Mouse (Mus musculus): ENCODE data around the gene Zfp335.

Zfp335 gene

GRCm38 (mm10) chr2:164924100-164924857 is 12.7 kb upstream of the Zfp335 start:
- peak; percentile 67 for DNase-seq (ENCODE audit: low spot score)

GRCm38 (mm10) chr2:164923291-164923690 is 11.7 kb upstream of the Zfp335 start:
- DNase-seq (ENCODE audit: low spot score) = no peak

GRCm38 (mm10) chr2:164921984-164922383 is 10.4 kb upstream of the Zfp335 start:
- DNase-seq (ENCODE audit: low spot score) = no peak

- DNase-seq (ENCODE audit: low spot score) = no peak
Observed at GRCm38 (mm10) chr2:164918325-164918724, 6.8 kb upstream of the Zfp335 start.

GRCm38 (mm10) chr2:164917371-164917770 is 5.8 kb upstream of the Zfp335 start:
- no peak for DNase-seq (ENCODE audit: low spot score)

- no peak for DNase-seq (ENCODE audit: low spot score)
Observed at GRCm38 (mm10) chr2:164916820-164917219, 5.3 kb upstream of the Zfp335 start.

- peak; percentile 54 for DNase-seq (ENCODE audit: low spot score)
Observed at GRCm38 (mm10) chr2:164913428-164913786, 1.9 kb upstream of the Zfp335 start.

- no peak for DNase-seq (ENCODE audit: low spot score)
Observed at GRCm38 (mm10) chr2:164912749-164913427, 1.3 kb upstream of the Zfp335 start.

- DNase-seq (ENCODE audit: low spot score) = no peak
Observed at GRCm38 (mm10) chr2:164912151-164912550, 594 bp upstream of the Zfp335 start.

- peak; percentile 49 for DNase-seq (ENCODE audit: low spot score)
Observed at GRCm38 (mm10) chr2:164910360-164911061, 1.0 kb downstream of the Zfp335 start.

- no peak for DNase-seq (ENCODE audit: low spot score)
Observed at GRCm38 (mm10) chr2:164909542-164909941, 2.0 kb downstream of the Zfp335 start.

- DNase-seq (ENCODE audit: low spot score) = no peak
Observed at GRCm38 (mm10) chr2:164909100-164909499, 2.5 kb downstream of the Zfp335 start.

- no peak for DNase-seq (ENCODE audit: low spot score)
Observed at GRCm38 (mm10) chr2:164908011-164908410, 3.5 kb downstream of the Zfp335 start.

- DNase-seq (ENCODE audit: low spot score) = no peak
Observed at GRCm38 (mm10) chr2:164907511-164907910, 4.0 kb downstream of the Zfp335 start.

- DNase-seq (ENCODE audit: low spot score) = no peak
Observed at GRCm38 (mm10) chr2:164906071-164906470, 5.5 kb downstream of the Zfp335 start.

GRCm38 (mm10) chr2:164903496-164903895 is 8.1 kb downstream of the Zfp335 start:
- DNase-seq (ENCODE audit: low spot score) = no peak

- no peak for DNase-seq (ENCODE audit: low spot score)
Observed at GRCm38 (mm10) chr2:164901380-164901779, 10.2 kb downstream of the Zfp335 start.

GRCm38 (mm10) chr2:164899723-164900459 is 11.7 kb downstream of the Zfp335 start:
- DNase-seq (ENCODE audit: low spot score) = no peak

- no peak for DNase-seq (ENCODE audit: low spot score)
Observed at GRCm38 (mm10) chr2:164899034-164899433, 12.5 kb downstream of the Zfp335 start.

GRCm38 (mm10) chr2:164898008-164898407 is 13.5 kb downstream of the Zfp335 start:
- no peak for DNase-seq (ENCODE audit: low spot score)

- no peak for DNase-seq (ENCODE audit: low spot score)
Observed at GRCm38 (mm10) chr2:164895885-164896284, 15.7 kb downstream of the Zfp335 start.

- DNase-seq (ENCODE audit: low spot score) = no peak
Observed at GRCm38 (mm10) chr2:164894644-164895043, 16.9 kb downstream of the Zfp335 start.

Data from spleen, adult 12 weeks (tissue).